Mouse (Mus musculus) heart, embryonic 14.5 days (tissue): ENCODE results near the gene Coq10b. TPM values are rescaled to one million over a fixed set of nuclear protein-coding genes. Genes with fewer than 3 reads are reported as not detected.
"Not testable (repeated sequence)": the region's sequence is repeated elsewhere in the genome, so short reads cannot be mapped to it uniquely, and the experiment has no call there.

ENCODE experiments used
- ATAC-seq: fragments of 200-750 bp; cut with Nextera tagmentation; 2 replicates; pipeline ENCODE4 v1.8.0; 2017; ENCODE audit warnings: low read depth, moderate TSS enrichment; ENCODE audit not compliant: insufficient number of reproducible peaks, insufficient read depth, low FRiP score
- H3K27ac ChIP-seq, 2 experiments: fragments of 200-500 bp in 1 of 2; fragments of 300-500 bp in 1 of 2; sonication (generic) in 1 of 2; replicated peaks in 1 of 2; 2 replicates each; pipeline ENCODE4 v1.5.1; 2012 to 2014; ENCODE audit warnings: low read depth in 2 of 2, low read length in 2 of 2, control low read depth in 1 of 2, mild to moderate bottlenecking in 1 of 2, mixed read lengths in 1 of 2; ENCODE audit not compliant: control insufficient read depth in 1 of 2, insufficient read depth in 1 of 2
- H3K27me3 ChIP-seq: fragments of 300-500 bp; sonication (generic); 2 replicates; pipeline ENCODE4 v1.6.1; 2014; ENCODE audit warnings: mild to moderate bottlenecking, low read length, control low read depth; ENCODE audit not compliant: control insufficient read depth, insufficient read depth
- H3K36me3 ChIP-seq: fragments of 300-500 bp; sonication (generic); 2 replicates; pipeline ENCODE4 v1.6.1; 2014; ENCODE audit warnings: mild to moderate bottlenecking, control low read depth, low read length, mixed read lengths; ENCODE audit not compliant: control insufficient read depth, insufficient read depth
- H3K4me1 ChIP-seq, 2 experiments: fragments of 200-500 bp in 1 of 2; fragments of 300-500 bp in 1 of 2; sonication (generic) in 1 of 2; 2 replicates each; pipeline ENCODE4 v1.6.1; 2012 to 2014; ENCODE audit warnings: low read length in 2 of 2, control low read depth in 1 of 2, mixed read lengths in 1 of 2; ENCODE audit not compliant: control insufficient read depth in 2 of 2, insufficient read depth in 2 of 2
- H3K4me2 ChIP-seq: fragments of 300-500 bp; sonication (generic); 2 replicates; pipeline ENCODE4 v1.6.1; 2014; ENCODE audit warnings: mild to moderate bottlenecking, low read length
- H3K4me3 ChIP-seq, 2 experiments: fragments of 200-500 bp in 1 of 2; fragments of 300-500 bp in 1 of 2; sonication (generic) in 1 of 2; 2 replicates each; pipeline ENCODE4 v1.5.1; 2012 to 2014; ENCODE audit warnings: low read length in 2 of 2, mild to moderate bottlenecking in 2 of 2, control low read depth in 1 of 2, low read depth in 1 of 2, moderate library complexity in 1 of 2; ENCODE audit not compliant: control insufficient read depth in 1 of 2, insufficient read depth in 1 of 2
- H3K9ac ChIP-seq: fragments of 300-500 bp; sonication (generic); 2 replicates; pipeline ENCODE4 v1.6.1; 2014; ENCODE audit warnings: mild to moderate bottlenecking, low read length
- H3K9me3 ChIP-seq: fragments of 300-500 bp; sonication (generic); 2 replicates; pipeline ENCODE4 v1.6.1; 2016; ENCODE audit warnings: low read length, control low read depth; ENCODE audit not compliant: control insufficient read depth
- WGBS: fragments of 180-500 bp; shearing (Covaris S2); extraction: QIAGEN DNeasy Blood & Tissue Kit; methylation state at CpG from one replicate; pipeline ENCODE4 v1.1.7; 2014; 5-methylcytosine and 5-hydroxymethylcytosine counted together
- polyA plus RNA-seq: library from polyadenylated mRNA; unstranded; fragments of >200 nt; fragmentation: Nextera tagmentation; extraction: Ambion mirVana; gene quantifications from 2 replicates; pipeline ENCODE4 v1.2.1, GENCODE M21; 2014

Coq10b gene
- 18.8 and 21.4 TPM in 2 replicates for polyA plus RNA-seq

DNA sequence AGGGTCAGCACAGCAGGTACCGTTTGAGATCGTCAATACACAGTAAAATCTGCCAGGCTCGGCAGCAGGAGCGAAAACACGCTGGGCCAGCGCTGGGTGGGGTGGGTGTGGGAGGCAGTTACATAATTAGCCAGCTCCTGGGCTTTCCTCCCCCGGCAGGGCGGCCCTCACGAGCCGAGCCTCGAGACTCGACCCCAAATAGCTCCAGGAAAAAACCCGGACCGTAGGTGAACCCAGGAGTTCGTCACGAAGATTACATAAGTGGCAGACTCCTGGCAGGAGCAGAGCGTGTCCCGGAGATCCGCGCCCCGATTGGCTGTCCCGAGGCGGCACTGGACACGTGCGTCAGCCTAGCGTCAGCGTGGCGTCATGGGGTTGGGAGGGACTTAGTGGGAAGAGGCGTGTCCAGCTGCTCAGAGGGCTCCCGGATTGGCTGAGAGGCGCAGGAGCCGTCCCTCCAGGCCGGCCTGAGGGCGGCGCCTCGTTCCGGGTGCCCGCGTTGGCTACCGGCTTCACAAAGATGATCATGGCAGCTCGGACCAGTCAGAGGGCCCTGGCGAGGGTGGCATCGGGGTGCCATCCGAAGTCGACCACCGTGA is at the start of gene Coq10b:
Coq10b (plus strand) TSS at position 416 of the 599 bp plus-strand sequence.
- Histone ChIP-seq H3K4me1 (peaks cover 0 to 13% of the 10 kb centered on the region in 2 experiments; a peak in 2 of 4 replicates), H3K4me3 (peak within 1 kb of the TSS; percentile 80 to 81), H3K36me3 (peaks cover 7% of the 10 kb centered on the region; the same call in 1 of the 2 replicates), H3K9me3 (no peaks in the 10 kb centered on the region; the same call in 1 of the 2 replicates), H3K27ac (peak within 1 kb of the TSS; percentile 90 to 95), H3K27me3 (no peaks in the 10 kb centered on the region), H3K4me2 (peak within 1 kb of the TSS; percentile 90), H3K9ac (peak within 1 kb of the TSS; percentile 79)
- peak; percentile 100 for ATAC-seq
- WGBS: under 1% methylated on average over 41 of the region's 46 CpGs

- peaks cover 92% of the 10 kb centered on the region for H3K36me3 ChIP-seq
- not testable (repeated sequence) for ATAC-seq, H3K9ac ChIP-seq, H3K4me2 ChIP-seq, H3K27ac ChIP-seq, H3K4me1 ChIP-seq, H3K27me3 ChIP-seq, H3K4me3 ChIP-seq, H3K9me3 ChIP-seq
- WGBS: 87% methylated on average over 2 of the region's 2 CpGs
Measured at GRCm38 (mm10) chr1:55008313-55008712, 44.3 kb upstream of the Coq10b start.

- Histone ChIP-seq H3K4me2 (no peak overlapping the region), H3K4me1 (no peaks in the 10 kb centered on the region), H3K27ac (no peak overlapping the region), H3K9me3 (no peaks in the 10 kb centered on the region), H3K4me3 (no peak overlapping the region), H3K27me3 (no peaks in the 10 kb centered on the region), H3K9ac (no peak overlapping the region), H3K36me3 (peaks cover 92% of the 10 kb centered on the region)
- WGBS: 48% methylated on average over 3 of the region's 3 CpGs
- no peak for ATAC-seq
Measured at GRCm38 (mm10) chr1:55012513-55012912, 40.1 kb upstream of the Coq10b start.

GRCm38 (mm10) chr1:55021907-55022306 is 30.7 kb upstream of the Coq10b start:
- H3K9ac ChIP-seq: no peak overlapping the region
- H3K27ac ChIP-seq: no peak overlapping the region
- no peak overlapping the region for H3K4me3 ChIP-seq
- no peaks in the 10 kb centered on the region for H3K9me3 ChIP-seq
- no peaks in the 10 kb centered on the region for H3K27me3 ChIP-seq
- no peak for ATAC-seq
- H3K36me3 ChIP-seq: peaks cover 23% of the 10 kb centered on the region
- H3K4me1 ChIP-seq: peaks cover 0 to 14% of the 10 kb centered on the region in 2 experiments; a peak in 2 of 4 replicates
- no peak overlapping the region for H3K4me2 ChIP-seq

- no peaks in the 10 kb centered on the region for H3K36me3 ChIP-seq
Measured at GRCm38 (mm10) chr1:55025656-55026430, 26.7 kb upstream of the Coq10b start.

GRCm38 (mm10) chr1:55026444-55027252 is 25.9 kb upstream of the Coq10b start:
- H3K27ac ChIP-seq: peak overlapping the region; percentile 91 to 97
- peak overlapping the region; percentile 85 to 95 for H3K4me3 ChIP-seq
- peak overlapping the region; percentile 92 for H3K9ac ChIP-seq
- H3K9me3 ChIP-seq: no peaks in the 10 kb centered on the region
- ATAC-seq: peak; percentile 54
- no peaks in the 10 kb centered on the region for H3K27me3 ChIP-seq
- peaks cover 0 to 14% of the 10 kb centered on the region in 2 experiments; a peak in 2 of 4 replicates for H3K4me1 ChIP-seq
- under 1% methylated on average over 55 of the region's 55 CpGs for WGBS
- no peaks in the 10 kb centered on the region for H3K36me3 ChIP-seq
- peak overlapping the region; percentile 85 for H3K4me2 ChIP-seq

More at GRCm38 (mm10) chr1:55025656-55026430, 26.7 kb upstream of the Coq10b start:
- WGBS: 6% methylated on average over 10 of the region's 10 CpGs
- Histone ChIP-seq H3K27me3 (no peaks in the 10 kb centered on the region), H3K4me1 (peaks cover 0 to 14% of the 10 kb centered on the region in 2 experiments; a peak in 2 of 4 replicates), H3K4me2 (peak overlapping the region; percentile 85), H3K9me3 (no peaks in the 10 kb centered on the region), H3K4me3 (peak overlapping the region; percentile 85 to 95), H3K9ac (peak overlapping the region; percentile 92), H3K27ac (peak overlapping the region; percentile 91 to 97)
- ATAC-seq: no peak

- Histone ChIP-seq H3K4me3 (peak within 1 kb of the TSS; percentile 85 to 95), H3K4me2 (peak within 1 kb of the TSS; percentile 85), H3K9me3 (no peaks in the 10 kb centered on the region), H3K27me3 (no peaks in the 10 kb centered on the region), H3K4me1 (peaks cover 0 to 14% of the 10 kb centered on the region in 2 experiments; a peak in 2 of 4 replicates), H3K27ac (peak within 1 kb of the TSS; percentile 91 to 97), H3K36me3 (no peaks in the 10 kb centered on the region), H3K9ac (peak within 1 kb of the TSS; percentile 92)
- WGBS: 1% methylated on average over 46 of the region's 46 CpGs
- ATAC-seq: peak; percentile 96
Measured at GRCm38 (mm10) chr1:55027253-55027801, 25.2 kb upstream of the Coq10b start, which contains the start of gene Sf3b1. Sf3b1 (minus strand) TSS chr1:55027481.
